Mouse (Mus musculus): ENCODE data around the gene Gm49358.

- no peak for TF ChIP-seq CTCF (IDR thresholded peaks at IDR 0.05; ENCODE audit: extremely low read depth, insufficient read depth, low read length)
- no peak for TF ChIP-seq POLR2A (IDR thresholded peaks at IDR 0.05; ENCODE audit: extremely low read depth, insufficient read depth, low read length)
These were observed 15.5 kb downstream of the Gm49358 start for GRCm38 (mm10) chr10:86779117-86779755.

Data from cortical plate, adult 2 months (tissue).